Mouse (Mus musculus): ENCODE results near the gene CK137956. TPM values are rescaled to one million over a fixed set of nuclear protein-coding genes. Genes with fewer than 3 reads are reported as not detected.

CK137956 gene
- polyA plus RNA-seq, 1 experiment from 2014 or later, result not detected

- Histone ChIP-seq H3K27ac (no peak overlapping the region), H3K4me3 (no peak overlapping the region), H3K27me3 (no peaks in the 10 kb centered on the region), H3K4me2 (no peak overlapping the region), H3K4me1 (0 out of 2 replicates have a peak, but pooled peaks cover 4% of the 10 kb centered on the region), H3K9me3 (no peaks in the 10 kb centered on the region), H3K9ac (no peak overlapping the region), H3K36me3 (no peaks in the 10 kb centered on the region)
- ATAC-seq (ENCODE audit: insufficient number of reproducible peaks, insufficient read depth, low FRiP score, low TSS enrichment, low read depth), result no peak
- 49% methylated on average over 3 of the region's 3 CpGs for WGBS
These were observed 66.8 kb downstream of the CK137956 start for GRCm38 (mm10) chr4:127903954-127904353.

DNA sequence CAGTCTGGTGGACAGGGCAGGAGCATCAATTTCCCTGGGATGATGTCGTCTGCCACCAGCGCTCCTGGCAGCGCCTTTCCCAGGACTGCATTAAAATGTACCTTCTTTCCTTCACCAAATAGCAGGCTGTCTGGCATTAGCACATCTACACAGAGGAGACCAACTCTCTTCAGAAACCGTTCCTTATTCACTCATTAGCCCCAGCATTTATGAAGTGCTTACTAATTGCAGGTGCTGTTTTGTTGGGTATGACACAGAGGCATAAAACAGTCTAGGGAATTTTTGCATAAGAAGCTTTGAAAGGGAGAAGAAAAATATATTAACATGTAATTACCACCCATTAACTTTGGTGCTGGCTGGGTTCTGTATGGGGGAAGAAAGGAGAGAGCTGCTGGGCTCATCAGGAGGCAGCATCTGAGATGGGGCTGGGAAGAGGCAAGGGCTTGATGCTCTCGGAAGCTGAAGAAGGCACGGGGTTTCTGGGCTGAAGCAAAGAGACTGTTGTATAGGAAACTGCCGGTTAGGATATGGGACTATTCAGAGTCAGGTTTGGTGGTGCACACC, 69.8 kb downstream of the CK137956 start:
- H3K4me3 ChIP-seq, result no peak overlapping the region
- H3K36me3 ChIP-seq, result no peaks in the 10 kb centered on the region
- no peak for ATAC-seq (ENCODE audit: insufficient number of reproducible peaks, insufficient read depth, low FRiP score, low TSS enrichment, low read depth)
- no peak overlapping the region for H3K4me2 ChIP-seq
- H3K27ac ChIP-seq, result no peak overlapping the region
- no peaks in the 10 kb centered on the region for H3K27me3 ChIP-seq
- 81% methylated on average over 7 of the region's 7 CpGs for WGBS
- 0 out of 2 replicates have a peak, but pooled peaks cover 4% of the 10 kb centered on the region for H3K4me1 ChIP-seq
- no peaks in the 10 kb centered on the region for H3K9me3 ChIP-seq
- H3K9ac ChIP-seq, result no peak overlapping the region

GRCm38 (mm10) chr4:127889071-127889470, 81.7 kb downstream of the CK137956 start:
- 84% methylated on average over 7 of the region's 7 CpGs for WGBS
- no peak for ATAC-seq (ENCODE audit: insufficient number of reproducible peaks, insufficient read depth, low FRiP score, low TSS enrichment, low read depth)
- H3K4me3 ChIP-seq, result no peak overlapping the region
- no peak overlapping the region for H3K27ac ChIP-seq
- no peak overlapping the region for H3K9ac ChIP-seq
- peaks cover 9% of the 10 kb centered on the region for H3K9me3 ChIP-seq
- no peaks in the 10 kb centered on the region for H3K4me1 ChIP-seq
- no peaks in the 10 kb centered on the region for H3K36me3 ChIP-seq
- H3K27me3 ChIP-seq, result no peaks in the 10 kb centered on the region
- H3K4me2 ChIP-seq, result no peak overlapping the region

DNA sequence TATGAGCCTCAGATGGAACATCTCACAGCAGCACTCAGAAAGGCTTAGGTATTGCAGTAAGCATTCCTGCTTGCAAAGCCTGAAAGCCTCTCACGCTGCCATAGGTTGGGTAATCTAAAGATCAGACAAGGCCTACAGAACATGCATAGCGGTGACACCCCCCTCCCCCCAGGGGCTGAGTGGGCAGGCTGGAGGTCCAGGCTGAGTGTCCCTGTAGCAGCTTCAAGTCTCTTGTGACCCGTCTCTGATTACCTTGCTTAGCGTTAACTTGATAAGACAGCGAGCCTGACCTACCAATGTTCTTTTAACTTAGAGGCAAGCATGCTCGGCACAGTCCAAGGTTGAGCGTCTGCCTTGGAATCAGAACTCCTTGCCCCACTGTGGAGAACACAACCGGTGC, 91.8 kb downstream of the CK137956 start:
- no peak for ATAC-seq (ENCODE audit: insufficient number of reproducible peaks, insufficient read depth, low FRiP score, low TSS enrichment, low read depth)
- Histone ChIP-seq H3K36me3 (no peaks in the 10 kb centered on the region), H3K4me1 (no peaks in the 10 kb centered on the region), H3K9ac (no peak overlapping the region), H3K4me3 (no peak overlapping the region), H3K27ac (no peak overlapping the region), H3K4me2 (no peak overlapping the region), H3K27me3 (no peaks in the 10 kb centered on the region), H3K9me3 (no peaks in the 10 kb centered on the region)
- 91% methylated on average over 8 of the region's 8 CpGs for WGBS

Other genes starting within 250 kb of the CK137956 start
- gene Csmd2, start 16.9 kb upstream of the CK137956 start, polyA plus RNA-seq (2015; fragmentation: Nextera tagmentation; extraction: Ambion mirVana), result 0.21 and 0.34 TPM in 2 replicates